Mouse (Mus musculus): ENCODE results near the gene Plekhm3. TPM values are rescaled to one million over a fixed set of nuclear protein-coding genes. Genes with fewer than 3 reads are reported as not detected.
A peak's percentile ranks its signal among the peaks of the same experiment; 100 is the strongest.

The Plekhm3 gene
- total and polyA plus RNA-seq, 2 experiments from 2014 or later: 3.5 to 12.4 TPM

DNA sequence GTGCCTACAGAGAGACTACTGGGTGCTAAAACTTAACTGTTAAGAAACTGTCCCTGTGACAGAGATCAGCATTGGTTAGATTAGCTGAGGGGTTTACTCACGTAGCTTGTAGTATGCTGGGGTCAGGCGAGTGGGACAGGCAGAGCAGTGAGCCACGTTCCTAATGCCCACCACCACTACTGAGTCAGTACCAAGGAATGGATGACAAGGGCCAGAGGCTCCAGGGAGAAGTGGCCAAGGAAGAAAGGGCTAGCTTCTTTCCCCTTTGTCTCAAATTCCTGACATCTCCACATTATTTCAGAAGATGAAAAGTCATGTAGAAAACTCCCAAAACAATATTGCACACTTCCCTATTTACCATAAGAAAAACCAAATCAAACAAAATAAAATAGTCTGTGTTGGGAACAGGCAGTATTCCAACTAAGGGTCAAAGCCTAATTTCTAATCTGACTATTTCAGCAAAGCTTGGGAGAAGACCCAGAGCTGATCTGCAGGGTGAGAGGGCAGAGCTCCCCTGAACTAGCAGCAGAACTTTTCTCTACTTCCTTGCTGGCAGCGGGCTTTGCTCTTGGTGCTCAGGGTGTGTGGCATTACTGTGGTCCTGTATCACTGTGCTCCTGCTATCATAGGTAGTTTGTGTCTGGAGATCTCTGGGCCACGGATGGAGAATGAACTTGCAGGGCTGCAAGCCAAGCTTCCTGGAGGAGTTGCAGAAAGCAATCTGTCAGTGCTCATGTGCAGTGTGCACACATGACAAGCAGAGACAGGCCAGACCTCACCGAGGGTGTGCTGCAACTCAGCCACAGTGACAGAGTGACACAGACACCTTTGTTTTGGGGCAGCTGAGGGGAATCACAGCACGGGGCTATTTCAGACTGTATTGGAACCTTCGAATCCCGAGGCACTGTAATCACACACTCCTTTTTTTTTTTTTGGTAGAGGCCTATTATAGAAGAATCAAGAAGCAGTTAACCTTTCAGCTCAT lies 165.5 kb downstream of the Plekhm3 start:
- H3K27me3 ChIP-seq (ENCODE audit: control insufficient read depth, insufficient read depth, low read length): no peaks in the 10 kb centered on the region
- H3K4me3 ChIP-seq (ENCODE audit: low read depth, low read length): no peak overlapping the region
- H3K4me1 ChIP-seq (ENCODE audit: control insufficient read depth, insufficient read depth): peaks cover 44% of the 10 kb centered on the region
- TF ChIP-seq CTCF (IDR thresholded peaks at IDR 0.05; ENCODE audit: low read depth): no peak
- no peak for TF ChIP-seq EP300 (IDR thresholded peaks at IDR 0.05; ENCODE audit: low read depth)
- peak overlapping the region; percentile 85 for H3K27ac ChIP-seq (ENCODE audit: low read depth)
- H3K9me3 ChIP-seq (replicated peaks; ENCODE audit: control insufficient read depth, low read length): no peaks in the 10 kb centered on the region
- peak; percentile 75 for ATAC-seq (ENCODE audit: insufficient read depth, low read depth)
- WGBS: 37% methylated on average over 9 of the region's 9 CpGs
- peak overlapping the region; percentile 10; the same call in 1 of the 2 replicates for H3K4me2 ChIP-seq (ENCODE audit: low read depth, low read length)
- 0 out of 2 replicates have a peak, but pooled peaks cover 7% of the 10 kb centered on the region for H3K36me3 ChIP-seq (replicated peaks; ENCODE audit: control insufficient read depth, insufficient read depth, low read length)
- H3K9ac ChIP-seq (replicated peaks; ENCODE audit: low read depth, low read length): 0 out of 2 replicates have a peak overlapping the region, but pooled peaks have one; percentile 8
- peak; percentile 63 for DNase-seq (ENCODE audit: low spot score)

DNA sequence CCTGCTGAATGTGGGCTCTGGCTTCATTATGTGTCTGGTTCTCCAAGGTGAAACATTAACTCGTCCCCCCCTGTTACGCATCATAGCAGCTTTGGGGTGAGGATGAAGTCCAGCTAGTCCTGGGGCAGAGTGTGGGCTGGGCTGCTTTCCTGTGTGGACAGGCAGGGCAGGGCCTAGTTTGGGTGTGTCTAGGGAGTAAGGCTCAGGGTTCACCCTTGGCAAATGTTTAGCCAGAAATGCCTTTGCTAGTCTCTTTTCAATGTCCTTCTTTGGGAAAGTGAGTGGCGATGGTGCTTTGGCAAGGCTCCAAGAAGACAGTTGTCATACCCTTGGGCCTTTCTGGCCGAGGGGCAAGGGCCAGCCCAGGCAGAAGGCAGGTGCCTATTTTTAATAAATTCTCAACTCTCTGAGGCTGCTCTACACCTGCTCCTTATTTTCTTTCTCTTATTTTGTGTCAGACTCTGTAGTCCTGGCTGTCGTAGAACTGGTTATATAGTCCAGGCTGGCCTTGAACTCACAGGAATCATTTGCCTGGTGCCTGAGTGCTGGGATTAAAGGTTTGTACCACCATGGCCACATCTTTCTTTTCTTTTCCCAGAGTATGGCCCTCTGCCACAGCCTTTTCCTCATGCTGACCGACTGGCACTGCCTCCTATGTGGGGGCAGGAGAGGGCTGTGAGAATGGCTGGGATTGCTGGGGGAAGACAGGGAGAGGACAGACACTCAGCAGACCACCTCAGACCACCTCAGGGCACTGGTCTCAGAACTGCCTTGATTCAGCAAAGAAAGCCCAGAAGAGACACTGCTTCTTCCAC lies 168.7 kb downstream of the Plekhm3 start:
- DNase-seq (ENCODE audit: low spot score) (no peak), ATAC-seq (ENCODE audit: insufficient read depth, low read depth) (no peak)
- Histone ChIP-seq H3K4me2 (ENCODE audit: low read depth, low read length) (no peak overlapping the region), H3K36me3 (replicated peaks; ENCODE audit: control insufficient read depth, insufficient read depth, low read length) (no peaks in the 10 kb centered on the region), H3K9me3 (replicated peaks; ENCODE audit: control insufficient read depth, low read length) (no peaks in the 10 kb centered on the region), H3K9ac (replicated peaks; ENCODE audit: low read depth, low read length) (no peak overlapping the region), H3K4me1 (ENCODE audit: control insufficient read depth, insufficient read depth) (peaks cover 23% of the 10 kb centered on the region), H3K27ac (ENCODE audit: low read depth) (no peak overlapping the region), H3K4me3 (ENCODE audit: low read depth, low read length) (no peak overlapping the region), H3K27me3 (ENCODE audit: control insufficient read depth, insufficient read depth, low read length) (no peaks in the 10 kb centered on the region)
- TF ChIP-seq CTCF (IDR thresholded peaks at IDR 0.05; ENCODE audit: low read depth) (no peak), EP300 (IDR thresholded peaks at IDR 0.05; ENCODE audit: low read depth) (no peak)
- WGBS: 61% methylated on average over 6 of the region's 6 CpGs

DNA sequence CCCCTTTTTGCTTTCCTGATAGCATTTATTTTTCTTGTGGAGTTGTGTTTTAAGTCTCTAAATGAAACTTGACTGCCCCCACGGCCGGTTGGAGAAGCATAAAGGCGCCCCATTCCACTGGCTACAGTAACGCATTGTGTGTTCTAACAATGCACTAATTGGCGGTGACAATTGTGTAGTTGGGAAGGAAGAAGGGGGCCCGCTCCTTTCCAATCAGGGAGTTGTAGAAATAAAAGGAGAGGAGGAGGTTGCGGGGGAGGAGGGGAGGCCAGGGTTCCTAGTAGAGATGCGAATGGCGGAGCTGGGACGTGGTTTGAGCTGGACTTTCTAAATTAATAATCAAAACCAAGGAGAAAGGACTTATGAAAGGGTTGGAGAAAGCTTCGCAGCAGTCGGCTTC lies 176.8 kb downstream of the Plekhm3 start:
- Histone ChIP-seq H3K4me2 (ENCODE audit: low read depth, low read length) (no peak overlapping the region), H3K9ac (replicated peaks; ENCODE audit: low read depth, low read length) (no peak overlapping the region), H3K9me3 (replicated peaks; ENCODE audit: control insufficient read depth, low read length) (no peaks in the 10 kb centered on the region), H3K4me1 (ENCODE audit: control insufficient read depth, insufficient read depth) (no peaks in the 10 kb centered on the region), H3K4me3 (ENCODE audit: low read depth, low read length) (no peak overlapping the region), H3K27ac (ENCODE audit: low read depth) (no peak overlapping the region), H3K36me3 (replicated peaks; ENCODE audit: control insufficient read depth, insufficient read depth, low read length) (no peaks in the 10 kb centered on the region), H3K27me3 (ENCODE audit: control insufficient read depth, insufficient read depth, low read length) (no peaks in the 10 kb centered on the region)
- ATAC-seq (ENCODE audit: insufficient read depth, low read depth) (no peak), DNase-seq (ENCODE audit: low spot score) (no peak)
- WGBS: 77% methylated on average over 12 of the region's 12 CpGs
- no peak for TF ChIP-seq CTCF (IDR thresholded peaks at IDR 0.05; ENCODE audit: low read depth)
- TF ChIP-seq EP300 (IDR thresholded peaks at IDR 0.05; ENCODE audit: low read depth): no peak

DNA sequence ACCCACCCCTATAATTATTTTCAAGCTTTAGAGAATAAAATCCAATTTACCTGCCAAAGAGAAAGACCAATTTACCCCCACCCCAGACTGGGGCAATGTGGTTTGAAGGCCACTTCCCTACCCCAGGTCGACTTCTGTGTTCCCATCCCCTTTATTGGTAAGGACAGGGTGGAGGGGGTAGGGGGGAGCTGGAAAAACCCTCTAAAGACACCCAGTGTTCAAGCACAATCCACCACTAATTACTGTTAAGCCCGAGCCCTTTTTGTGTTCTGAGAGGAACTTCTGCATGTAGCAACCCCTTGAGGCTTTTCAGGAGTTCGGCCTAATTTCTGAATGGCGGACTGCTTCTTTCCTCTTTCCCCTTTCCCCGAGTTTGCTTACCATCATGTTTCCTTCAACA lies 177.2 kb downstream of the Plekhm3 start:
- no peaks in the 10 kb centered on the region for H3K4me1 ChIP-seq (ENCODE audit: control insufficient read depth, insufficient read depth)
- WGBS: 81% methylated on average over 5 of the region's 5 CpGs
- H3K9me3 ChIP-seq (replicated peaks; ENCODE audit: control insufficient read depth, low read length): no peaks in the 10 kb centered on the region
- H3K4me2 ChIP-seq (ENCODE audit: low read depth, low read length): no peak overlapping the region
- no peak overlapping the region for H3K9ac ChIP-seq (replicated peaks; ENCODE audit: low read depth, low read length)
- no peak overlapping the region for H3K4me3 ChIP-seq (ENCODE audit: low read depth, low read length)
- no peak overlapping the region for H3K27ac ChIP-seq (ENCODE audit: low read depth)
- DNase-seq (ENCODE audit: low spot score): no peak
- TF ChIP-seq EP300 (IDR thresholded peaks at IDR 0.05; ENCODE audit: low read depth) (no peak), CTCF (IDR thresholded peaks at IDR 0.05; ENCODE audit: low read depth) (no peak)
- no peak for ATAC-seq (ENCODE audit: insufficient read depth, low read depth)
- H3K36me3 ChIP-seq (replicated peaks; ENCODE audit: control insufficient read depth, insufficient read depth, low read length): no peaks in the 10 kb centered on the region
- H3K27me3 ChIP-seq (ENCODE audit: control insufficient read depth, insufficient read depth, low read length): no peaks in the 10 kb centered on the region

DNA sequence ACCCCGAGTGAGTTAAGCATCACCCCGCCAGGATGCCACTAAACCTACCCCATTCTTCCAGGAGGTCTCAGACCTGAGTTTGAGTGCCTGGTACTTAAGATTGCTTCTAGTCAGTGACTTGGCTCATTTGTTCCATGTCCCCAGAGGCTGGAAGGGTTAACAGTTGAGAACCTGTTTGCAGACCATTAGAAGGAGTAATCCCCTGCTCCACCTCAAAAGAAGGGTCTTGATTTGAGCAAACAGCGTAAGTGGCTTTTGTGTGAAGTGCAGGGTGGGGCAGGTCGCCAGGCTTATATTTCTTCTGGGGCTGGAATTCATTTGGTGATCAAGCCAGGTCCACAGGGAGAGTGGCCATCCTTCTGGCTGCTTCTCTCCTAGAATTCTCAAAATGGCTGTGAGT lies 183.3 kb downstream of the Plekhm3 start:
- 81% methylated on average over 4 of the region's 4 CpGs for WGBS
- no peak overlapping the region for H3K9ac ChIP-seq (replicated peaks; ENCODE audit: low read depth, low read length)
- TF ChIP-seq EP300 (IDR thresholded peaks at IDR 0.05; ENCODE audit: low read depth) (no peak), CTCF (IDR thresholded peaks at IDR 0.05; ENCODE audit: low read depth) (no peak)
- DNase-seq (ENCODE audit: low spot score) (no peak), ATAC-seq (ENCODE audit: insufficient read depth, low read depth) (no peak)
- H3K27me3 ChIP-seq (ENCODE audit: control insufficient read depth, insufficient read depth, low read length): no peaks in the 10 kb centered on the region
- no peak overlapping the region for H3K4me3 ChIP-seq (ENCODE audit: low read depth, low read length)
- H3K36me3 ChIP-seq (replicated peaks; ENCODE audit: control insufficient read depth, insufficient read depth, low read length): no peaks in the 10 kb centered on the region
- no peak overlapping the region for H3K27ac ChIP-seq (ENCODE audit: low read depth)
- H3K4me2 ChIP-seq (ENCODE audit: low read depth, low read length): no peak overlapping the region
- no peaks in the 10 kb centered on the region for H3K9me3 ChIP-seq (replicated peaks; ENCODE audit: control insufficient read depth, low read length)
- 0 out of 2 replicates have a peak, but pooled peaks cover 7% of the 10 kb centered on the region for H3K4me1 ChIP-seq (ENCODE audit: control insufficient read depth, insufficient read depth)

Data from heart, postnatal 0 days (tissue).